Mouse (Mus musculus) MEL (cell line): Measurements from ENCODE around the gene Moxd1. TPM values are rescaled to one million over a fixed set of nuclear protein-coding genes. Genes with fewer than 3 reads are reported as not detected.

Experiments
- DNase-seq: peaks from one replicate; pipeline ENCODE4 v3.0.0; 2011; ENCODE audit warnings: low read depth, low spot score
- H3K27ac ChIP-seq: 2 replicates; pipeline ENCODE4 v1.5.1; 2012; ENCODE audit warnings: low read depth, mild to moderate bottlenecking, control low read depth, low read length, moderate library complexity; ENCODE audit not compliant: control insufficient read depth
- H3K27me3 ChIP-seq, 2 experiments: fragments of 150-350 bp in 1 of 2; sonication (generic) in 1 of 2; 2 replicates each; pipeline ENCODE4 v1.6.1; 2012; ENCODE audit warnings: low read length in 2 of 2, mild to moderate bottlenecking in 2 of 2, improper control_type of control experiment in 1 of 2, moderate library complexity in 1 of 2; ENCODE audit not compliant: insufficient read depth in 2 of 2, control insufficient read depth in 1 of 2
- H3K36me3 ChIP-seq, 2 experiments: 2 replicates each; pipeline ENCODE4 v1.6.1; 2012 to 2014; ENCODE audit warnings: low read length in 2 of 2, improper control_type of control experiment in 1 of 2, inconsistent platforms in 1 of 2, mild to moderate bottlenecking in 1 of 2; ENCODE audit not compliant: insufficient read depth in 2 of 2, control insufficient read depth in 1 of 2
- H3K4me1 ChIP-seq, 2 experiments: fragments of 150-350 bp in 1 of 2; sonication (generic) in 1 of 2; 2 replicates each; pipeline ENCODE4 v1.6.1; 2012; ENCODE audit warnings: low read length in 2 of 2, improper control_type of control experiment in 1 of 2, mild to moderate bottlenecking in 1 of 2; ENCODE audit not compliant: insufficient read depth in 2 of 2, control insufficient read depth in 1 of 2
- H3K4me3 ChIP-seq, 2 experiments: fragments of 150-350 bp in 1 of 2; sonication (generic) in 1 of 2; 2 replicates each; pipeline ENCODE4 v1.5.1; 2012; ENCODE audit warnings: low read depth in 2 of 2, low read length in 2 of 2, mild to moderate bottlenecking in 2 of 2, moderate library complexity in 2 of 2, control low read depth in 1 of 2, improper control_type of control experiment in 1 of 2; ENCODE audit not compliant: control insufficient read depth in 1 of 2, insufficient read depth in 1 of 2
- H3K79me2 ChIP-seq: 2 replicates; pipeline ENCODE4 v1.6.1; 2012; ENCODE audit warnings: mild to moderate bottlenecking, low read length, moderate library complexity; ENCODE audit not compliant: control insufficient read depth, poor library complexity, insufficient read depth
- H3K9ac ChIP-seq: 2 replicates; pipeline ENCODE4 v1.6.1; 2012; ENCODE audit warnings: low read depth, mild to moderate bottlenecking, control low read depth, low read length, moderate library complexity; ENCODE audit not compliant: control insufficient read depth, poor library complexity, severe bottlenecking
- H3K9me3 ChIP-seq: fragments of 150-350 bp; sonication (generic); replicated peaks from 2 replicates; pipeline ENCODE4 v1.6.1; 2012; ENCODE audit warnings: mild to moderate bottlenecking, low read length, improper control_type of control experiment, moderate library complexity; ENCODE audit not compliant: insufficient read depth
- CHD1 ChIP-seq: IDR thresholded peaks from 2 replicates; pipeline ENCODE4 v1.6.1; 2012; ENCODE audit warnings: low read depth, mild to moderate bottlenecking, inconsistent platforms, low read length, improper control_type of control experiment
- CHD2 ChIP-seq: IDR thresholded peaks from 2 replicates; pipeline ENCODE4 v1.6.1; 2011; ENCODE audit warnings: low read length, improper control_type of control experiment
- CTCF ChIP-seq, 3 experiments: IDR thresholded peaks in 2 of 3; conservative IDR thresholded peaks in 1 of 3; 2 replicates each; pipeline ENCODE4 v1.5.1; 2011 to 2012; ENCODE audit warnings: low read length in 3 of 3, low read depth in 2 of 3, mild to moderate bottlenecking in 2 of 3, improper control_type of control experiment in 1 of 3, inconsistent platforms in 1 of 3, mixed read lengths in 1 of 3, moderate library complexity in 1 of 3; ENCODE audit not compliant: control insufficient read depth in 1 of 3, insufficient read depth in 1 of 3, poor library complexity in 1 of 3, severe bottlenecking in 1 of 3
- E2F4 ChIP-seq: IDR thresholded peaks from 2 replicates; pipeline ENCODE4 v1.6.1; 2011; ENCODE audit warnings: low read depth, low read length, improper control_type of control experiment, borderline replicate concordance
- ETS1 ChIP-seq: IDR thresholded peaks from 2 replicates; pipeline ENCODE4 v1.6.1; 2012; ENCODE audit warnings: low read depth, mild to moderate bottlenecking, inconsistent platforms, low read length, improper control_type of control experiment, moderate library complexity
- GATA1 ChIP-seq: IDR thresholded peaks from 2 replicates; pipeline ENCODE4 v1.6.1; 2011; ENCODE audit warnings: low read depth, low read length, improper control_type of control experiment
- HCFC1 ChIP-seq: IDR thresholded peaks from 2 replicates; pipeline ENCODE4 v1.6.1; 2012; ENCODE audit warnings: low read depth, mild to moderate bottlenecking, inconsistent platforms, low read length, improper control_type of control experiment, moderate library complexity
- JUND ChIP-seq: IDR thresholded peaks from 2 replicates; pipeline ENCODE4 v1.6.1; 2011; ENCODE audit warnings: low read depth, mild to moderate bottlenecking, improper control_type of control experiment, low read length
- MAX ChIP-seq: IDR thresholded peaks from 2 replicates; pipeline ENCODE4 v1.6.1; 2011; ENCODE audit warnings: low read length, improper control_type of control experiment
- MYC ChIP-seq: IDR thresholded peaks from 2 replicates; pipeline ENCODE4 v1.6.1; 2011; ENCODE audit warnings: low read depth, mild to moderate bottlenecking, low read length, improper control_type of control experiment, moderate library complexity
- NELFE ChIP-seq: IDR thresholded peaks from 2 replicates; pipeline ENCODE4 v1.6.1; 2011; ENCODE audit warnings: low read depth, low read length, improper control_type of control experiment
- POLR2A ChIP-seq, 2 experiments: IDR thresholded peaks; 2 replicates each; pipeline ENCODE4 v1.6.1; 2011 to 2012; ENCODE audit warnings: low read length in 2 of 2, mild to moderate bottlenecking in 2 of 2, control low read depth in 1 of 2, improper control_type of control experiment in 1 of 2, low read depth in 1 of 2, moderate library complexity in 1 of 2; ENCODE audit not compliant: control insufficient read depth in 1 of 2, insufficient read depth in 1 of 2, poor library complexity in 1 of 2
- RCOR1 ChIP-seq: IDR thresholded peaks from 2 replicates; pipeline ENCODE4 v1.6.1; 2012; ENCODE audit warnings: low read depth, mild to moderate bottlenecking, inconsistent platforms, low read length, improper control_type of control experiment
- SIN3A ChIP-seq: IDR thresholded peaks from 2 replicates; pipeline ENCODE4 v1.6.1; 2012; ENCODE audit warnings: low read length, improper control_type of control experiment, inconsistent platforms
- SMC3 ChIP-seq: IDR thresholded peaks from 2 replicates; pipeline ENCODE4 v1.6.1; 2011; ENCODE audit warnings: low read depth, low read length, improper control_type of control experiment
- TBP ChIP-seq: IDR thresholded peaks from 2 replicates; pipeline ENCODE4 v1.8.0; 2011; ENCODE audit warnings: low read depth, low read length, improper control_type of control experiment
- TCF12 ChIP-seq: IDR thresholded peaks from 2 replicates; pipeline ENCODE4 v1.6.1; 2014; ENCODE audit warnings: low read depth, mild to moderate bottlenecking, inconsistent platforms, low read length, improper control_type of control experiment, moderate library complexity
- UBTF ChIP-seq: IDR thresholded peaks from 2 replicates; pipeline ENCODE4 v1.6.1; 2012; ENCODE audit warnings: low read depth, mild to moderate bottlenecking, inconsistent platforms, low read length, improper control_type of control experiment, moderate library complexity, borderline replicate concordance; ENCODE audit not compliant: insufficient read depth
- ZNF384 ChIP-seq: IDR thresholded peaks from 2 replicates; pipeline ENCODE4 v1.6.1; 2012; ENCODE audit warnings: low read depth, mild to moderate bottlenecking, inconsistent platforms, low read length, improper control_type of control experiment
- polyA plus RNA-seq, 2 experiments: library from polyadenylated mRNA; stranded (reverse) in 1 of 2; unstranded in 1 of 2; fragments of >175 nt in 1 of 2; fragments of >200 nt in 1 of 2; gene quantifications; 2 replicates each; pipeline versions ENCODE4 v1.2.1 to v1.2.4; 2012; ENCODE audit warnings: low replicate concordance in 2 of 2, low read depth in 1 of 2; ENCODE audit not compliant: insufficient read length in 2 of 2, insufficient read depth in 1 of 2, missing spikeins in 1 of 2
- total RNA-seq: library from RNA; depleted of rRNA; stranded (reverse); fragments of 300-350 nt; gene quantifications from 2 replicates; pipeline ENCODE4 v1.2.3, GENCODE M21; 2012

Gene Moxd1
- total and polyA plus RNA-seq, 3 experiments: not detected

- TF ChIP-seq CTCF (IDR thresholded peaks at IDR 0.05 in 2 of 3, conservative IDR thresholded peaks at IDR 0.05 in 1 of 3; ENCODE audit: control insufficient read depth in 1 of 3, insufficient read depth in 1 of 3, low read depth in 2 of 3, low read length in 3 of 3, poor library complexity in 1 of 3, severe bottlenecking in 1 of 3) (no peak), TCF12 (no peak), JUND (no peak), SMC3 (no peak), SIN3A (no peak), GATA1 (no peak), MYC (no peak), NELFE (no peak), E2F4 (no peak), RCOR1 (no peak), MAX (no peak), ETS1 (no peak)
- TF ChIP-seq, all 39 proteins: peak for 0
- Histone ChIP-seq H3K79me2 (no peaks in the 10 kb centered on the region), H3K4me1 (no peaks in the 10 kb centered on the region), H3K4me3 (no peak overlapping the region), H3K9ac (no peak overlapping the region), H3K9me3 (no peaks in the 10 kb centered on the region), H3K27me3 (peaks cover 2 to 3% of the 10 kb centered on the region in 2 experiments; a peak in 2 of 4 replicates), H3K36me3 (no peaks in the 10 kb centered on the region), H3K27ac (no peak overlapping the region)
- no peak for DNase-seq
Observed at GRCm38 (mm10) chr10:24222911-24223310, 406 bp upstream of the Moxd1 start.

GRCm38 (mm10) chr10:24224591-24224990, 1.3 kb downstream of the Moxd1 start:
- H3K27ac ChIP-seq: no peak overlapping the region
- no peak overlapping the region for H3K9ac ChIP-seq
- H3K27me3 ChIP-seq: peaks cover 2 to 8% of the 10 kb centered on the region in 2 experiments; a peak in 3 of 4 replicates
- H3K36me3 ChIP-seq: no peaks in the 10 kb centered on the region
- H3K79me2 ChIP-seq: no peaks in the 10 kb centered on the region
- no peaks in the 10 kb centered on the region for H3K4me1 ChIP-seq
- TF ChIP-seq POLR2A (IDR thresholded peaks at IDR 0.05; ENCODE audit: control insufficient read depth in 1 of 2, insufficient read depth in 1 of 2, low read depth in 1 of 2, low read length in 2 of 2, poor library complexity in 1 of 2) (no peak), TBP (no peak), UBTF (no peak), MAX (no peak), CHD2 (no peak), SMC3 (no peak), CHD1 (no peak), HCFC1 (no peak), ZNF384 (no peak), ETS1 (no peak)
- H3K4me3 ChIP-seq: no peak overlapping the region
- DNase-seq: no peak
- H3K9me3 ChIP-seq: no peaks in the 10 kb centered on the region
